Mouse (Mus musculus) thymus, adult 2 months (tissue): ENCODE results near the gene BC004004. TPM values are rescaled to one million over a fixed set of nuclear protein-coding genes. Genes with fewer than 3 reads are reported as not detected.
"Not testable (repeated sequence)": the region's sequence is repeated elsewhere in the genome, so short reads cannot be mapped to it uniquely, and the experiment has no call there.

Experiments used
- DNase-seq: peaks from one replicate; pipeline ENCODE4 v3.0.0; 2021
- H3K27ac ChIP-seq: fragments of 200-500 bp; 2 replicates; pipeline ENCODE4 v1.5.1; 2012; ENCODE audit warnings: low read length, control low read depth; ENCODE audit not compliant: control insufficient read depth, insufficient read depth
- H3K27me3 ChIP-seq: fragments of 200-500 bp; 2 replicates; pipeline ENCODE4 v1.6.1; 2012; ENCODE audit warnings: mild to moderate bottlenecking, low read length, moderate library complexity, mixed read lengths; ENCODE audit not compliant: control insufficient read depth, insufficient read depth
- H3K36me3 ChIP-seq: fragments of 200-500 bp; 2 replicates; pipeline ENCODE4 v1.6.1; 2012; ENCODE audit warnings: mild to moderate bottlenecking, low read length, moderate library complexity; ENCODE audit not compliant: control insufficient read depth, insufficient read depth
- H3K4me1 ChIP-seq: fragments of 200-500 bp; replicated peaks from 2 replicates; pipeline ENCODE4 v1.6.1; 2012; ENCODE audit warnings: low read length; ENCODE audit not compliant: control insufficient read depth, insufficient read depth
- H3K4me3 ChIP-seq: fragments of 200-500 bp; 2 replicates; pipeline ENCODE4 v1.5.1; 2012; ENCODE audit warnings: mild to moderate bottlenecking, low read length, control low read depth, moderate library complexity; ENCODE audit not compliant: control insufficient read depth, insufficient read depth
- CTCF ChIP-seq: fragments of 200-500 bp; IDR thresholded peaks from 2 replicates; pipeline ENCODE4 v1.5.1; 2012; ENCODE audit warnings: mild to moderate bottlenecking, control low read depth, low read length, moderate library complexity, borderline replicate concordance; ENCODE audit not compliant: control insufficient read depth, poor library complexity, insufficient read depth; ENCODE audit errors: extremely low read depth
- POLR2A ChIP-seq: fragments of 200-500 bp; IDR thresholded peaks from 2 replicates; pipeline ENCODE4 v1.6.1; 2012; ENCODE audit warnings: mild to moderate bottlenecking, low read length, control low read depth, moderate library complexity; ENCODE audit not compliant: control insufficient read depth, poor library complexity, insufficient read depth; ENCODE audit errors: extremely low read depth
- WGBS: fragments of 180-500 bp; shearing (Covaris S2); methylation state at CpG from one replicate; pipeline ENCODE4 v1.1.7; 2018; 5-methylcytosine and 5-hydroxymethylcytosine counted together
- polyA plus RNA-seq: library from polyadenylated mRNA; depleted of rRNA; stranded (reverse); fragments of >200 nt; gene quantifications from 2 replicates; pipeline ENCODE4 v1.2.3, GENCODE M21; 2012

The BC004004 gene
- polyA plus RNA-seq, 1 experiment, result 61.3 TPM

GRCm38 (mm10) chr17:29263840-29264633 lies 4.6 kb upstream of the BC004004 start, which contains the start of gene Ppil1:
Gene Ppil1 (minus strand): TSS chr17:29264186.
- WGBS, result 12% methylated on average over 38 of the region's 38 CpGs
- Histone ChIP-seq H3K27ac (peak within 1 kb of the TSS; percentile 96), H3K4me1 (peaks cover 28% of the 10 kb centered on the region), H3K27me3 (no peaks in the 10 kb centered on the region), H3K36me3 (peaks cover 5% of the 10 kb centered on the region; the same call in 1 of the 2 replicates), H3K4me3 (peak within 1 kb of the TSS; percentile 73)
- peak; percentile 82 for DNase-seq
- TF ChIP-seq POLR2A (peak; percentile 74), CTCF (0 out of 2 replicates have a peak, but pooled peaks have one; percentile 27)

GRCm38 (mm10) chr17:29264760-29265159 lies 3.8 kb upstream of the BC004004 start:
- no peaks in the 10 kb centered on the region for H3K27me3 ChIP-seq
- H3K27ac ChIP-seq, result peak overlapping the region; percentile 96
- no peak for DNase-seq
- peaks cover 5% of the 10 kb centered on the region; the same call in 1 of the 2 replicates for H3K36me3 ChIP-seq
- no peak overlapping the region; the same call in 1 of the 2 replicates for H3K4me3 ChIP-seq
- TF ChIP-seq CTCF (no peak), POLR2A (no peak)
- peaks cover 29% of the 10 kb centered on the region for H3K4me1 ChIP-seq
- WGBS, result 38% methylated on average over 5 of the region's 5 CpGs

DNA sequence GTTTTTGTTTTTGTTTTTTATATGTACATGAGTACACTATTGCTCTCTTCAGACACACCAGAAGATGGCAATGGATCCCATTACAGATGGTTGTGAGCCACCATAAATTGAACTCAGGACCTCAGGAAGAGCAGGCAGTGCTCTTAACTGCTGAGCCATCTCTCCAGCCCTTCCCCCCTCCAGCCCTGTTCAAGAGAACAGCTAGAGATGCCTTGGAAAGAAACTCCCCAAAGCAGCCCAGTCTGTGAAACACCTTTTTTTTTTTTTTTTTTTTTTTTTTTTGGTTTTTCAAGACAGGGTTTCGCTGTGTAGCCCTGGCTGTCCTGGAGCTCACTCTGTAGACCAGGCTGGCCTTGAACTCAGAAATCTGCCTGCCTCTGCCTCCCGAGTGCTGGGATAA lies 1.5 kb upstream of the BC004004 start:
- H3K27ac ChIP-seq, H3K36me3 ChIP-seq, DNase-seq, H3K4me3 ChIP-seq, H3K27me3 ChIP-seq: not testable (repeated sequence)
- WGBS, result 97% methylated on average over 2 of the region's 2 CpGs
- peaks cover 22% of the 10 kb centered on the region for H3K4me1 ChIP-seq

DNA sequence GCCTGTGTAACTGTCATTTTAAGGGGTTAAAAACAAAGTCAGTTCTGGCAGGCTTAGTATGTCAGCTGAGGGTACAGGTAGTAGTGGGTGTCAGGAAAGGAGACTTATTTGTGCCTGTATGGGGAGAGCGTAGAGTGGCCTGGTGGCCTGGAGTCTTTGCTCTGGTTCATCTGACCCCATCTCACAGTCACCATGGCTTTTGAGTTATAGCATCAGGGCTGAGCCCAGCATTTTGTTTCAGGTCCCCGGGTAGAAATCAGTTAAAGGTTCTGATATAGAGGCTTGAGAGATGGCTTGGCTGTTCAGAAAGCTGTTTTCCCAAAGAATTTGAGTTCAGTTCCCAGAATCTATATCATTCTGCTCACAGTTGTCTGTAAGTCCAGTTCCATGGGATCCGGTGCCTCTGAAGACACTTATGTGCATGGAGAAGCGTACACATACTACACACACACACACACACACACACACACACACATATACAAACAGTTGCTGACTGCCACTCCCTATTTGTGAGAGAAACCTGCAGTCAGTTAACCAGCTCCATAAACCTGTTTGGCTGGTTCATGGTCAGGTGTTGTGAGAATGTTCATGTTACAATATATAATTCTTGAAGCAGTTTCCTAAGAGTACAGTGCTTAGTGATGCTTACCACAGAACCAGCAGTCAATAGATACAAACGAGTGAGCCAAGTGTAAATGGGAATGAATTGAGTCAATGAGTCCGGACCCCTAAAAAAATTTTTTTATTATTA lies 482 bp upstream of the BC004004 start:
- Histone ChIP-seq H3K4me3 (no peak overlapping the region), H3K27me3 (no peaks in the 10 kb centered on the region), H3K27ac (no peak overlapping the region), H3K36me3 (no peaks in the 10 kb centered on the region), H3K4me1 (peaks cover 16% of the 10 kb centered on the region)
- 62% methylated on average over 6 of the region's 6 CpGs for WGBS
- TF ChIP-seq CTCF (no peak), POLR2A (no peak)
- no peak for DNase-seq

GRCm38 (mm10) chr17:29269349-29269706 lies 740 bp downstream of the BC004004 start:
- Histone ChIP-seq H3K4me3 (peak overlapping the region; percentile 66), H3K4me1 (peaks cover 12% of the 10 kb centered on the region), H3K36me3 (no peaks in the 10 kb centered on the region), H3K27me3 (no peaks in the 10 kb centered on the region), H3K27ac (peak overlapping the region; percentile 0; the same call in 1 of the 2 replicates)
- no peak for DNase-seq
- 12% methylated on average over 10 of the region's 10 CpGs for WGBS
- no peak for TF ChIP-seq POLR2A
- TF ChIP-seq CTCF, result no peak

DNA sequence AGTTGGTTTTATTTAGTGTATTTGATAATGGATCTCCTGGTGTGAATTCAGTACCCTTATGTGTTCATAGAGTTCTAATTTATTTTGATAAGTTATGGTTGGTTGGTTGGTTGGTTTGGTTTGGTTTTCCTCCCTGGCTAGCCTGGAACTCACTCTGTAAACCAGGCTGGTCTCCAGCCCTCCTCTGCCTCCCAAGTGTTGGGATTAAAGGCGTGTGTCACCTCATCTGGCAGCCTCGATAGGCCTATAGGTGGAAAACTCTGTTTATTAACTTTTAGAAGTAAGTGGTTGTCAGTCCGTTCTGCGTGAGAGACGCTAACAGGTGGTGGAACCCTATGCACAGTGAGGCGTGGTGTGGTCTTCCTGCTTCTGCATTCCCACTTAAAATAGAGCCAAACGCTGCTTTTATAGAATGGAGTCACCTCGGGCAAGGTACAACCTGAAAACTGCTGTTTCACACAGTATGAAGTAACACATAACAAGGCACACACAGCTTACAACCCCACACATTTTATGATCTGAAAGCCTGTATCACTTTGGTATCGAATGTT lies 1.6 kb downstream of the BC004004 start:
- H3K36me3 ChIP-seq, result no peaks in the 10 kb centered on the region
- no peak overlapping the region for H3K27ac ChIP-seq
- H3K27me3 ChIP-seq, result no peaks in the 10 kb centered on the region
- no peak for DNase-seq
- 86% methylated on average over 9 of the region's 9 CpGs for WGBS
- H3K4me1 ChIP-seq, result peaks cover 8% of the 10 kb centered on the region
- no peak overlapping the region for H3K4me3 ChIP-seq
- TF ChIP-seq CTCF (no peak), POLR2A (no peak)
